Mouse (Mus musculus): ENCODE measurements around the gene Diablo.
"Not testable (repeated sequence)": the region's sequence is repeated elsewhere in the genome, so short reads cannot be mapped to it uniquely, and the experiment has no call there.

Gene Diablo

GRCm38 (mm10) chr5:123523692-123524392, at the start of gene Diablo:
Diablo (minus strand) TSS chr5:123524176.
- peak; percentile 99 for DNase-seq (ENCODE audit: low read depth, low spot score)

GRCm38 (mm10) chr5:123573362-123573761, 49.4 kb upstream of the Diablo start:
- no peak for DNase-seq (ENCODE audit: low read depth, low spot score)

- DNase-seq (ENCODE audit: low read depth, low spot score), result peak; percentile 99
Measured at GRCm38 (mm10) chr5:123572357-123573186, 48.6 kb upstream of the Diablo start, which contains the start of gene Vps33a. Vps33a (minus strand) TSS chr5:123573038.

DNA sequence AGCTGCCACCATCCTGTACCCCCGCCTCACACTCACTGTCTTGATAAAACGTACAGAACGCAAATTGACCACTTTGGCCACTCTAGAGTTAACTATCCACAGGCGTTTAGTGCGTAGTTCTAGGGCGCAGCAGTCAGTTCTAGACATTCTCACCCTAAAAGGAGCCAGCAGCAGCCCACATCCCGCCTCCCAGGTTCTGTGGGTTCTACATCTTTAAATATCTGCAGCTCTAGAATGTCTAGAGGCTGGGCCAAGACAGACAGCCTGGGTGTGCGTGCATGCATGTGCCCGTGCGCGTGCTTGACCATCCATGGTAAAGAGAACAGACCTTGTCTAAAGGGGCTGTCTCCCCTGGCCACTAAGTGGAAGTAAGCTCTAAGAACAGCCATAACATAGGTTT, 37.2 kb upstream of the Diablo start:
- peak; percentile 78 for DNase-seq (ENCODE audit: low read depth, low spot score)

- peak; percentile 63 for DNase-seq (ENCODE audit: low read depth, low spot score)
Measured at GRCm38 (mm10) chr5:123559588-123559987, 35.6 kb upstream of the Diablo start.

DNA sequence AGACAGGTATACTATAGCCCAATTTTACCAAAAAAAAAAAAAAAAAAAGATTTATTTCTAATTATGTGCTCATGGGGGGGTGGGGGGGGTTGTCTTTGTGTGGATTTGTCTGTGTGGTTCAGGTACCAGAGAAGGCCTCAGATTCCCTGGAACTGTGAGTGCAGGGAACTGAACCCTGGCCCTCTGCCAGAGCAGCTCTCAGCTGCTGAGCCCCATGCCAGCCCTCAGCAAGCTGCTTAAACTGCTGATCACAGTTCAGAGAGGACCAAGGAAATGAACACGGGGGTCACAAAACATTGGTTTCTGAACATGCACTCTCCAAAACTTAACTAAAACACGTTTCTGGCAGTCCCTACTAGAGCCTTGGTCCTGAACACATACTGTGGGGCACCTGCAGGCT, 32.5 kb upstream of the Diablo start:
- DNase-seq (ENCODE audit: low read depth, low spot score), result peak; percentile 71

DNA sequence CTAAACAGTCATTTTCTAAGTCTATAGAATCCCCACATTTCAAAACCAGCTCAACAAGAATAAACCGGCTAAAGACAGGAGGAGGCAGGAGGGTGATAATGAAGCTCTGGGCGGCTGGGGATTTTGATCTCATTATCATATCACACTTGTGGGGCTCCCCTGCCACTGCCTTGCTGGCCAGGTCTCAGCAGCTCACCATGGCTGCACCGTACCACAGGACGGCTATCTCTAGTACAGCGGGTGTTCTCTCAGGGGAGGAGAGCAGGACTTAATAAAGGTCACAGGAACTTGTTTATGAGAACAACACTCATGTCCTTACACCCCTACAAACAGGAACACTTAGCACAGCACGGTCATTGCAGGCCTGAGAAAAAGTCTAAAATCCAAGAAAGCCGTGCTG, 31.7 kb upstream of the Diablo start:
- DNase-seq (ENCODE audit: low read depth, low spot score), result no peak

- DNase-seq (ENCODE audit: low read depth, low spot score), result no peak
Measured at GRCm38 (mm10) chr5:123533801-123534200, 9.8 kb upstream of the Diablo start.

DNA sequence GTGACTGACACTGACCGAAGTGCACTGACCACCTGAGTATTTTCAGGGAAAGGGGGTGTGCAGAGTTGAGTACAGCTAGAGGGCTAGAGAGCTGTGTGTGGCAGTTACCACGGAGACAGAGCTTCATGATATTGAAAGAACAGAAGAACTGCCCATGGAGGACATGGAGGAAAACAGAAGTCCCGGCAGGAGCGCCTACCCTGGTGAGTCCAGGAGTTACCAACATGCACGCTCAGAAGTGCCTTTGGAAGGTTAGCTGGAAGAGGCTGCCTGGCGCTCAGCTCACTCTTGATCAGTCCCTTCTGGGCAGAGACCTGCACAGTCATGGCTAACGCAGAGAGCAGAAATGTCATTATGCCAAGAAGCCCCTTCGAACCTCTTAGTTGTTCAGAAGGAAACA, 6.1 kb upstream of the Diablo start:
- DNase-seq (ENCODE audit: low read depth, low spot score), result no peak

- DNase-seq (ENCODE audit: low read depth, low spot score), result no peak
Measured at GRCm38 (mm10) chr5:123528641-123529040, 4.7 kb upstream of the Diablo start.

- no peak for DNase-seq (ENCODE audit: low read depth, low spot score)
Measured at GRCm38 (mm10) chr5:123525916-123526495, 2.0 kb upstream of the Diablo start.

- DNase-seq (ENCODE audit: low read depth, low spot score), result no peak
Measured at GRCm38 (mm10) chr5:123525281-123525680, 1.3 kb upstream of the Diablo start, which contains the start of gene Gm49027. Gm49027 (minus strand) TSS chr5:123525488.

DNA sequence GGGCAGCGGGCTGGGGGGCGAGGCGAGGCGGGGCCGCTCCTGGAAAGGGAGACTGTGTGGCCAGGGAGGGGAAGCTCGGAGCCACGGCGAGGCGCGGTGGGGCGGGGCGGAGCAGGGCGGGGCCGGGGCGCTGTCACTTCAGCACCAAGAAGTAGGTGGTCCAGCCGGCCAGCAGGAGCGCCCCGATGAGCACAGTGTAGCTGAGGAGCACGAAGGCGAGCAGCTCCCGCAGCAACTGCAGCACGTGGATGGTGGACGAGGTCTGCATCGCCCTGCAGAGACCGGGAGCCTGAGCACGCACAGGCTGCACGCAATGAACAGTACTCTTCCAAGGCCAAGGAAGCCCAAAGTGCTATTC, 396 bp upstream of the Diablo start:
- no peak for DNase-seq (ENCODE audit: low read depth, low spot score)

GRCm38 (mm10) chr5:123522166-123522565, 1.8 kb downstream of the Diablo start:
- no peak for DNase-seq (ENCODE audit: low read depth, low spot score)

DNA sequence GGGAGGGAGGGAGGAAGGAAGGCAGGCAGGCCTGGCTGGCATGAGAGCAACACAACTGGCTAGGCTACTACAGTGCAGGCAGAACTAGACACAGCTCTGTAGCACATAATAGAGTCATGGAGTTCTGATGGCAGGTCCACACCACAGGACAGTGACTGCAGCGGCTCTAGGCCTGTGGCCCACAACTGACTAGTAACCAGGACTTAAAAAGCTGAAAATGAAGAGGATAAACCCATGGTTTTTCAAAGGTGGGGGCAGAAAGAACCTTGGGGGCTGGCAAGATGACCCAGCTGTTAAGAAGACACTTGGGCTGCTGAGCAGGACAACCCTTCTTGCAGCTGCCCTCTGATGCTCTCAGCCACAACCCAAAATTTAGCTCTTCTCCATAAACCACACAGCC, 2.4 kb downstream of the Diablo start:
- no peak for DNase-seq (ENCODE audit: low read depth, low spot score)

DNA sequence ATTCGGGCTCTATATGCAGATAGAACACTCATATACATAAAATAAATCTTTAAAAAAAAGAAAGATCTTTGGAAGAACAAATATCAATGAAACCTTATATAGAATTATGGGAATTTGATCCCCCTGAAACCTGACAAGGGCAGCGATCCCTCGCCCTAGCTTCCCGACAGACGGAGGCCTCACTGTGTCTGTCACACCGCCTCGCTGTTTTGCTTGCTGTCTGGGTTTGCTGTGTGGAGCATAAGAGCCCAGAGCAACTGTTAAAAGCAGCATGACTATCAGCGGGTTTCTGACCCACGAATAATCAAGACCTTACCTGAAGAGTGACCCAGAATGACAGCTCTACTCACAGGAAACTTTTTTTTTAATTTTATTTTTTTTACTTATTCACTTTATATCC, 3.3 kb downstream of the Diablo start:
- no peak for DNase-seq (ENCODE audit: low read depth, low spot score)

GRCm38 (mm10) chr5:123514871-123515270, 9.1 kb downstream of the Diablo start:
- DNase-seq (ENCODE audit: low read depth, low spot score), result peak; percentile 35

DNA sequence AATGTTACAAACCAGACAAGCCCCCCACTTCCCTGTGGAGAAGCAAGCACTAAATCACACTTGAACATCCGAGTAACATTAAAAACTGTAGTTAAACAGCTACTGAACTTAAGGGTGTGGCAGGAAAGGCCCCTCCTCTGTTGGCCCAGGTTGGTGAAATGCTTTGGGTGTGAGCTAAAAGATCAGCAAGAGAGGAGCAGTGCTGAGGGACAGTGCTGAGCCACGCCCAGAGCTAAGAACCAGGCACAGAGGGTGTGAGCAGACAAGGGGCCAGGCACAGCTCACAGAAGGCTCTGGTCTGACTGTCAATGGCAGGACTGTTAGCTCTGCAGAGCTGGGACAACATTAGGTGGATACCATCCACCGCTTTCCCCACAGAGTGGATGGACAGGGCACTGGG, 11.9 kb downstream of the Diablo start:
- no peak for DNase-seq (ENCODE audit: low read depth, low spot score)

- DNase-seq (ENCODE audit: low read depth, low spot score), result not testable (repeated sequence)
Measured at GRCm38 (mm10) chr5:123511426-123511825, 12.6 kb downstream of the Diablo start.

DNA sequence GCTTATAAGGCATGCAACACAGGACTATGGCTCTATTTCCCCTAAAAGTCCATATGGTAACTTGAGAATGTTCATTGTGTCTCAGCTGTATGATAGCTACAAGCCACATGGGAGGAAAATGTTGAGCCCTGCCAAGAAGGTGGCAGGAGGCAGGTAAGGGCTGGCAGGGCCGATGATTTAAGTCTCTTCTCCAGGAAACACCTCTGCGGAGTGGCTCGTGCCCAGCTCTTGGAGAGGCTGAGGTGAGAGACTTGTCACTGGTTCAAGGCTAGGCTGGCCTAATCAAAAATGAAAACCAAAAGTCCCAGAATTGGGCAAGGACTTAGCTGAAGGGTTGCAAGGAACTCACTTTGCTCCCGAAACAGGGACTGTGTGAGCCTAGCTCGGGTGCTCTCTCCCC, 13.8 kb downstream of the Diablo start, which contains the start of gene B3gnt4:
Gene B3gnt4, plus strand, starts transcription at position 301 of the 400 bp plus-strand sequence.
- no peak for DNase-seq (ENCODE audit: low read depth, low spot score)

DNA sequence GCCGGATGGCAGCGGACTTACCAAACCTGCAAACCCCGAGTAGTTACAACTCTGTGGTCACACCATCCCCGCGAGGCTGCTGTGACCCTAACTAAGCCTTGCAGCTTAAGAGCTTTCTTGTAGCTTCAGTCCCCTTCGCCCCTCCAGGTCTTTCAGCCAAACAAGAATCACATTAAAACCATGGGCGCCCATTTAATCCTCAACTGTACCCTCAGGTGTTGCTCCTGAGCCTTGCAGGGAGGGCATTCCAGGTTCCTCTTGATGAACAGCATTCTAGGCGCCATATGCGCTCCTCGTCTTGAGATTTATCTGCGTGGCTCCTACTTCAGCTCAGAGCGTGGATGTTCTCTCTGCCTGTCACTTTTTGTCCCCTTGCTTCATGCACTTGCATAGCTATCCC, 15.1 kb downstream of the Diablo start:
- DNase-seq (ENCODE audit: low read depth, low spot score), result no peak

DNA sequence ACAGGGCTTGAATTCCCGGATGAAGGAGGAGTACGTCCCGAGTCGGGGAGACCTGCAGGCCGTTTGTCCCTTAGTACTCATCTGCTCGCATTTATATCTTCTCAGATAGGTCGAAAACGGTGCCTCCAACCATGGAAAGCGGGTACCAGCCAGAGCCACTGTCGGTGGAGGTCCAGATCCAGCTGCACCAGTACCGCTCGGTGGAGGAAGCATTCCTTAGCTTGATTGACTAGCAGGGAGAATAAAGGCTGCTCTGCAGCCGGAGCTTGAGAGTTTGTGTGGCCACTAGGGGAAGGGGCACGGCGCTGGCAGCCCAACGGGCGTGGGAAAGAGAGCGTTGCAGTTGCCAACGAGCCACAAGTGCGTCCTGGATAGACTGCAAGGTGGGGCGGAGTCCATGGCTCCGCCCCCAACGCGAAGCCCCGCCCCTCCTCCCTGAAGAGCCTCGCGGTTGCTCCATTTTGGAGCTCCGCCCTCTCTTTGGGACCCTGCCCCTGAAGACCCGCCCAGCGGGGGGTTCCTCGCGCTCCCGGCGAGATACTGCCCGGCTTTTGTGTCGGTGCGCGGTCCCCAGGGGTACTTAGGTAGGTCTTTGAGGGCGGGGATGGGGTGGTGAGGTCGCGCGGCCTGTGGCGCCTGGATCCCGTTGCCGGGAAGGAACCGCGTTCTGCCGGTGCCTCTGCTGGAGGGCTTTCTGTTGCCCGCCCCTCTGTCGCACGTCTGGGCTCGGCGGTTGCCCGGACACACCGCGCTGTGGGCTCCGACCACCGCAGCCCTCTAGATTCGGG, 15.8 kb downstream of the Diablo start:
- DNase-seq (ENCODE audit: low read depth, low spot score), result peak; percentile 87
